In genomic region chr2:65931841-65932311, GRCm38 (mm10) we compare ENCODE assay signal across 7 mouse cellular contexts.
DNase-seq lines count a peak whose midpoint lies in the region; ATAC-seq and TF ChIP-seq lines count a peak whose summit lies in the region.

No protein-coding gene starts in this region.

- H3K9ac ChIP-seq in limb, embryonic 11.5 days (ENCODE audit: low read length) = peak overlapping the region; percentile 51; the same call in 1 of the 2 replicates
- H3K9ac ChIP-seq in midbrain, postnatal 0 days (replicated peaks; ENCODE audit: low read length, poor library complexity, severe bottlenecking) = peak overlapping the region; percentile 70

- peak overlapping the region; percentile 36 for H3K4me3 ChIP-seq in limb, embryonic 11.5 days (ENCODE audit: low read depth, low read length)
- H3K4me3 ChIP-seq in midbrain, postnatal 0 days (ENCODE audit: low read depth, low read length) = peak overlapping the region; percentile 47

- H3K4me2 ChIP-seq in limb, embryonic 11.5 days (ENCODE audit: low read depth, severe bottlenecking) = peak overlapping the region; percentile 53
- peak overlapping the region; percentile 75 for H3K4me2 ChIP-seq in midbrain, postnatal 0 days (ENCODE audit: low read depth, low read length, poor library complexity, severe bottlenecking)

- no peak overlapping the region; the same call in 1 of the 2 replicates for H3K27ac ChIP-seq in limb, embryonic 11.5 days (replicated peaks; ENCODE audit: low read depth, low read length)
- peak overlapping the region; percentile 90 for H3K27ac ChIP-seq in midbrain, postnatal 0 days (ENCODE audit: low read depth, low read length)

- under 1% methylated on average over 11 of the region's 11 CpGs for WGBS in limb, embryonic 11.5 days
- WGBS in midbrain, postnatal 0 days = 2% methylated on average over 11 of the region's 11 CpGs

- DNase-seq in adrenal gland, postnatal 14 days = peak; percentile 44
- DNase-seq in cerebellum, postnatal 25 days = peak; percentile 71 to 73
- peak; percentile 49 to 64 for DNase-seq in frontal cortex, postnatal 25 days (ENCODE audit: low spot score in 2 of 2)
- DNase-seq in kidney, adult 8-10 months = peak; percentile 61 to 68
- peak; percentile 77 for DNase-seq in limb, embryonic 11.5 days (ENCODE audit: low spot score)
- DNase-seq in midbrain, postnatal 0 days (ENCODE audit: low spot score) = peak; percentile 94
- peak; percentile 84 for DNase-seq in yolk sac, embryonic 10.5 days (ENCODE audit: low spot score)

- no peaks in the 10 kb centered on the region for H3K27me3 ChIP-seq in limb, embryonic 11.5 days (ENCODE audit: control insufficient read depth, insufficient read depth, low read length)
- no peaks in the 10 kb centered on the region for H3K27me3 ChIP-seq in midbrain, postnatal 0 days (ENCODE audit: insufficient read depth, low read length)

- H3K9me3 ChIP-seq in limb, embryonic 11.5 days (ENCODE audit: control insufficient read depth, low read length) = no peaks in the 10 kb centered on the region
- H3K9me3 ChIP-seq in midbrain, postnatal 0 days (ENCODE audit: low read length) = no peaks in the 10 kb centered on the region

- H3K4me1 ChIP-seq in limb, embryonic 11.5 days (ENCODE audit: control insufficient read depth, insufficient read depth, low read length) = peaks cover 5% of the 10 kb centered on the region; the same call in 1 of the 2 replicates
- no peaks in the 10 kb centered on the region for H3K4me1 ChIP-seq in midbrain, postnatal 0 days (ENCODE audit: insufficient read depth, low read length)

- ATAC-seq in limb, embryonic 11.5 days (ENCODE audit: insufficient number of reproducible peaks, low FRiP score, low TSS enrichment, low read depth) = peak; percentile 75
- ATAC-seq in midbrain, postnatal 0 days (ENCODE audit: low FRiP score) = peak; percentile 92

- TF ChIP-seq CTCF in midbrain, postnatal 0 days (IDR thresholded peaks at IDR 0.05) = no peak

- H3K36me3 ChIP-seq in limb, embryonic 11.5 days (ENCODE audit: control insufficient read depth, insufficient read depth, low read length) = no peaks in the 10 kb centered on the region
- H3K36me3 ChIP-seq in midbrain, postnatal 0 days (ENCODE audit: insufficient read depth, low read length) = no peaks in the 10 kb centered on the region

Comparison
In these comparisons a context has a peak if more than half of its experiments do, and no peak if none do; other contexts are left out.
1. DNase-seq: peak in every context shown above with its lines; median percentile 94 in midbrain, postnatal 0 days; 84 in yolk sac, embryonic 10.5 days; 77 in limb, embryonic 11.5 days; 72 in cerebellum, postnatal 25 days; 64 in kidney, adult 8-10 months; 56 in frontal cortex, postnatal 25 days; 44 in adrenal gland, postnatal 14 days.